Mouse (Mus musculus): Measurements from ENCODE around the gene Ftsj1. TPM values are rescaled to one million over a fixed set of nuclear protein-coding genes. Genes with fewer than 3 reads are reported as not detected.

Ftsj1 gene
- 26.9 TPM for polyA plus RNA-seq (2014; fragmentation: Illumina TruSeq; extraction: RNeasy Lipid Tissue Mini Kit (QIAGEN cat#74804); ENCODE audit: low read depth, low replicate concordance)

GRCm38 (mm10) chrX:8252334-8253285 is at the start of gene Ftsj1:
Gene Ftsj1 (minus strand): TSS chrX:8252406.

DNA sequence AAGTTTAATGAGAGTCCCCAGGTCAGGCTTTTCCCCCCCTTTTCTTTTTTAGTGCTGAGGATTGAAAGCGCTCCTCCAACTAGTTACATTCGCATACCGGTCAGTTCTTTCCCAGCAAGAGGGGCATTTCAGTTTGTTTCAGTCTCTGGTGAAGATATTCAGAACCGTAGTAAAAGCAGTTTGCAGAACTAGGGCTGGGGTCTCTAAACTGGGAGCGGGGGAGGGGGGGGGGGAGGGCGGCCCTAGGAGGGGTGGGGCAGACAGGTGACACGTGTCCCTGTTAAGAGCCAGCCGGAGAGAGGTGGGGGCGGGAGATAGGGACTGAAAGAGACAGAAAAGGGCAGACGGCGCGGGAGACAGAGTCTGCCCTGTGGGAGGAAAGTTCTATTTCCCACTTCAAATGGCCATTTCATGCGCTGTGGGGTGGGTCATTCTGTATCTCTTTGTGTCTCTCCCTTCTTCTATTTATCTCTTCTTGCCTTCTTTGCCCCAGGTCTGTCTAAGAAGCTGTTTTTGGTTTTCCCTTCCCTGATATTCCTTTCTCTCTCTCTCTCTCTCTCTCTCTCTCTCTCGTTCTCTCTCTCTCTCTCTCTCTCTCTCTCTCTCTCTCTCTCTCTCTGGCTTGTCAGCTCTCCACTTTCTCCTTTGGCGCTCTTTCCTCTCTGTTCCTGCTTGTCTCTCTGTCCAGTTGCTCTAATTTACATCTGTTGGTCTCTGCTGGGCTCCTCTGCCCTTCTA is 19.0 kb upstream of the Ftsj1 start, which contains the start of gene Slc38a5:
Gene Slc38a5 (plus strand): TSS at position 51 of the 738 bp plus-strand sequence.

DNA sequence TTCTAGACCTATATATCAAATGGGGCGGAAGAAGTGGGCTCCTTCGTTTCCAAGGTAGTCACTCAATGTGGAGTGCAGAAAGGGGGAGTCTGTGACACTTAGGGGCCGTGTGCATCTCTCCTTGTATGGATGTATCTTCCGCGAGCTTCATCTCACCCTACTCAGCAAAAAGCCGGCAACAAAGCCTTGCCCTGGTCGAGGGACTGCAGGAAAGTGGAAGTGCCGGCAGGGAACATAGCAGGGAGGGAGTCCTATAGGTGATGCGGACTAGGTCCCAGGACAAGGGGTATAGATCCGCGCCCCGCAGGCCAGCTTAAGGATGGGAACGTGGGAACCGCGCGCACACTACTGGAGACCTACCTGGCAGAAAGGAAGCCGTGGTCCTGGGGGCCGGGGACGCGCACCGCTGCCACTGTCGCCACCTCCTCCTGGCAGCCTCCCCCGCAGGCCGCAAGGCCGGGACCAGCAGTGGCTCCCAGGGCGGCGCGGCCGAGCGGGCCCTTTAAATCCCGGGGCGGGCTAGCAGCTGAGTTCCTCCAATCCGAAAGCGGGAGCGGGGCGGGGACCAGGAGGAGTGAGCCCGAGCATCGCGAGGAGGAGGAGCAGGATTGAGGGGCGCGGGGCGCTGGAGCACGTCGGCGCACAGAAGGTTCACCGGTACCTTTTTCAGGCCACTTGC is 46.1 kb downstream of the Ftsj1 start, which contains the start of gene Porcn:
Gene Porcn (minus strand): TSS at position 511 of the 679 bp plus-strand sequence.

DNA sequence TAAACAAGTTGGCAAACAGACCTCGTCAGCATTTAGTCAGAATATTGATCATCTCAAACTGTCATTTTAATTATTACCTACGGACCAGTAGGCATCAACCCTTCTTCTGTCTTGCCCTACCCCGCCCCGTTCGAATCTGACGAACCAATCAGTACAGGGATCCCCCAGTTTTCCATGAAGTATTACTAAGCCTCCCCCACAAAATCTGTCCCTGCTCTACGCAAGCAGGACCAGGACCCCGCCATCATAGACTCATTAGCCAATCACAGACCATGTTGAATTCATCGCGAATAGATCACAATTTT is 58.8 kb downstream of the Ftsj1 start, which contains the start of gene Ebp:
Gene Ebp (minus strand): TSS at position 94 of the 305 bp plus-strand sequence.

Other genes with a start within 250 kb of the Ftsj1 start
- 0.91 TPM for gene Glod5, start 233.9 kb downstream of the Ftsj1 start, polyA plus RNA-seq (2014; fragmentation: Illumina TruSeq; extraction: RNeasy Lipid Tissue Mini Kit (QIAGEN cat#74804); ENCODE audit: low read depth, low replicate concordance)
- gene Suv39h1, start 177.6 kb downstream of the Ftsj1 start, polyA plus RNA-seq (2014; fragmentation: Illumina TruSeq; extraction: RNeasy Lipid Tissue Mini Kit (QIAGEN cat#74804); ENCODE audit: low read depth, low replicate concordance), result 15.3 TPM
- 9.3 TPM for gene Was, start 161.9 kb downstream of the Ftsj1 start, polyA plus RNA-seq (2014; fragmentation: Illumina TruSeq; extraction: RNeasy Lipid Tissue Mini Kit (QIAGEN cat#74804); ENCODE audit: low read depth, low replicate concordance)
- 50.3 TPM for gene Wdr13, start 119.5 kb downstream of the Ftsj1 start, polyA plus RNA-seq (2014; fragmentation: Illumina TruSeq; extraction: RNeasy Lipid Tissue Mini Kit (QIAGEN cat#74804); ENCODE audit: low read depth, low replicate concordance)
- gene Rbm3, start 106.5 kb downstream of the Ftsj1 start, polyA plus RNA-seq (2014; fragmentation: Illumina TruSeq; extraction: RNeasy Lipid Tissue Mini Kit (QIAGEN cat#74804); ENCODE audit: low read depth, low replicate concordance), result 373 TPM
- 6.0 TPM for gene Tbc1d25, start 76.2 kb downstream of the Ftsj1 start, polyA plus RNA-seq (2014; fragmentation: Illumina TruSeq; extraction: RNeasy Lipid Tissue Mini Kit (QIAGEN cat#74804); ENCODE audit: low read depth, low replicate concordance)
- gene Ebp, start 58.9 kb downstream of the Ftsj1 start, polyA plus RNA-seq (2014; fragmentation: Illumina TruSeq; extraction: RNeasy Lipid Tissue Mini Kit (QIAGEN cat#74804); ENCODE audit: low read depth, low replicate concordance), result 62.2 TPM
- 15.1 TPM for gene Porcn, start 45.9 kb downstream of the Ftsj1 start, polyA plus RNA-seq (2014; fragmentation: Illumina TruSeq; extraction: RNeasy Lipid Tissue Mini Kit (QIAGEN cat#74804); ENCODE audit: low read depth, low replicate concordance)
- gene Slc38a5, start 18.7 kb upstream of the Ftsj1 start, polyA plus RNA-seq (2014; fragmentation: Illumina TruSeq; extraction: RNeasy Lipid Tissue Mini Kit (QIAGEN cat#74804); ENCODE audit: low read depth, low replicate concordance), result 1,544 TPM
- gene Ssxb10, start 75.0 kb upstream of the Ftsj1 start, polyA plus RNA-seq (2014; fragmentation: Illumina TruSeq; extraction: RNeasy Lipid Tissue Mini Kit (QIAGEN cat#74804); ENCODE audit: low read depth, low replicate concordance), result not detected
- gene Ssxb9, start 114.6 kb upstream of the Ftsj1 start, polyA plus RNA-seq (2014; fragmentation: Illumina TruSeq; extraction: RNeasy Lipid Tissue Mini Kit (QIAGEN cat#74804); ENCODE audit: low read depth, low replicate concordance), result not detected
- not detected for gene Ssxb1, start 160.9 kb upstream of the Ftsj1 start, polyA plus RNA-seq (2014; fragmentation: Illumina TruSeq; extraction: RNeasy Lipid Tissue Mini Kit (QIAGEN cat#74804); ENCODE audit: low read depth, low replicate concordance)
- gene Ssxb2, start 209.3 kb upstream of the Ftsj1 start, polyA plus RNA-seq (2014; fragmentation: Illumina TruSeq; extraction: RNeasy Lipid Tissue Mini Kit (QIAGEN cat#74804); ENCODE audit: low read depth, low replicate concordance), result not detected

Measured in adipose tissue, adult 10 weeks (tissue).